Mouse (Mus musculus): ENCODE results near the gene Caprin2. TPM values are rescaled to one million over a fixed set of nuclear protein-coding genes. Genes with fewer than 3 reads are reported as not detected.
"Not testable (repeated sequence)": the region's sequence is repeated elsewhere in the genome, so short reads cannot be mapped to it uniquely, and the experiment has no call there.

Gene Caprin2
- 9.2 and 11.6 TPM in 2 replicates for polyA plus RNA-seq (2015; fragmentation: Nextera tagmentation; extraction: Ambion mirVana)

DNA sequence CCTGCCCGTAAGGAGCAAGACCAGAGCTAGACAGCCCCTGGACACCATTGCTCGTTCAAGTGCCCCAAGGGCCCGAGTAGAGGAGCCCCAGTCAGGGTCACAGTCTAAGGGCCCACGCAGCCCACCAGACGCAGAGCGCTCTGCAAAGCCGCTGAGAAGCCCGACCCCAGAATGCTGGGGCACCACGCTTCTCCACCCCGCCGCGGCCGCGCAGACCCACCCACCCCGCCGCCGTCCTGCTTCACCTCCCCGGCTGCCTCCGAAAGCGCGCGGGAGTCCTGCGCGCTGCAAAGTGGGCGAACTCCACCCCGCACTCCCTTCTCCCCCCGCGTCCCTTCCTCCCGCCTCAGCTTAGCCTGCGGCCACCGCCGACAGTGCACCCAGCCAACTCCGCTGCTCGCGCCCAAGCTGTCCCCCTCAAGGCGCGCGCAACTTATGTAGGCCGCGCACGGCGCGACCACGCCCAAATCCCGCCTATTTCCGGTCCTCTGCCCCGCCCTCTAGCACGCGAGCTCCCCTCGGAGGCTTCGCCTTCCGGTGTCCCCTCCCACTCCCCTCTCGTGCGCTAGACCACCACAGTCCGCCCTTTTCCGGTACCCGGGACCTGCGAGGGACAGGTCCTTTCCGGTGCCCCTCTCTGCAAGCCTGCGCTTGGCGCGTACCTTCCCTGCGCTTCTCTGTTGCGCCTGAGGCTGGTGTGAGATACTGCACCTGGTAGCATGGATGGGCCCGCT, at the start of gene Caprin2:
TSS of gene Caprin2 (minus strand) at position 465 of the 734 bp plus-strand sequence.
- Histone ChIP-seq H3K9ac (replicated peaks; ENCODE audit: low read depth, low read length) (peak within 1 kb of the TSS; percentile 78), H3K4me3 (replicated peaks; ENCODE audit: low read length) (peak within 1 kb of the TSS; percentile 73), H3K36me3 (ENCODE audit: control insufficient read depth, insufficient read depth) (no peaks in the 10 kb centered on the region), H3K4me2 (ENCODE audit: low read length) (peak within 1 kb of the TSS; percentile 98), H3K27ac (ENCODE audit: low read length) (peak within 1 kb of the TSS; percentile 93), H3K9me3 (ENCODE audit: control insufficient read depth, low read length) (no peaks in the 10 kb centered on the region), H3K4me1 (replicated peaks; ENCODE audit: control insufficient read depth, insufficient read depth, low read length) (peaks cover 9% of the 10 kb centered on the region), H3K27me3 (replicated peaks; ENCODE audit: control insufficient read depth, insufficient read depth, low read length) (no peaks in the 10 kb centered on the region)
- under 1% methylated on average over 65 of the region's 65 CpGs for WGBS
- ATAC-seq = peak; percentile 99

DNA sequence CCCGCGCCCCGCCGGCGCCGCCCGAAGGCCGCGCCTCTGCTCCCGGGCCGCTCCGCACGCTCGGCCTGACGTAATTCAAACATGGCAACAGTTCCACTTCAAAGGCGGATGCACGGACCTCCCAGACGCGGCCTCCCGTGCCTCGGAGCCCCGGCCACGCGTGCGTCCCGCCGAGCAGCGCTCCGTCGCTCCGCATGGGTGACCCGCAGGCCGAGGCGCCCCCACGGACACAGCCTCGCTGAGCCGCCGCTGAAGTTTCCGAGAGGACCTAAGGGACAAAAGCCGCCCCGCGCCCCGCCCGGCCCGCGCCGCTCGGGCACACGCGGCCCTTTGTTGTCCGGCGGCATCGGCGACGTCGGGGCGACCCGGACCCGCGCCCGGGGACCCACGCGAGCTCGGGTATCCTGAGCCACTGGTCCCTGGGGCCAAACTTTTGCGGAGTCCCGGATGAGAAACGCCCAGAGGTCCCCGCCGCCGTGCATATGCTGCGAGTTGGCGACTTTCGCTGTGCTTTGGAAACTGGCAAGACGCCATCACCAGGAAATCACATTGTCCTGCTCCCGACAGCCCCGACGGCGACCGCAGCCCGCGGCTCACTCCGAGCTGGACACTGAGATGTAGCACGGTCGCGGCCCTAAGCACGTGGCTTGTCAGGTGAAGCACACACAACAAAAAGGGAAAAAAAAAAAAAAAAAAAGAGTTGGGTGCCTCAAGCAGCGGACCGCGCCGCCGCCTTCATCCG, 48.9 kb upstream of the Caprin2 start:
- WGBS = under 1% methylated on average over 92 of the region's 92 CpGs
- Histone ChIP-seq H3K27ac (ENCODE audit: low read length) (peak overlapping the region; percentile 64), H3K4me1 (replicated peaks; ENCODE audit: control insufficient read depth, insufficient read depth, low read length) (peaks cover 21% of the 10 kb centered on the region), H3K4me3 (replicated peaks; ENCODE audit: low read length) (peak overlapping the region; percentile 62), H3K9ac (replicated peaks; ENCODE audit: low read depth, low read length) (peak overlapping the region; percentile 84), H3K27me3 (replicated peaks; ENCODE audit: control insufficient read depth, insufficient read depth, low read length) (no peaks in the 10 kb centered on the region), H3K9me3 (ENCODE audit: control insufficient read depth, low read length) (no peaks in the 10 kb centered on the region), H3K36me3 (ENCODE audit: control insufficient read depth, insufficient read depth) (no peaks in the 10 kb centered on the region), H3K4me2 (ENCODE audit: low read length) (peak overlapping the region; percentile 81)
- peak; percentile 60 for ATAC-seq

DNA sequence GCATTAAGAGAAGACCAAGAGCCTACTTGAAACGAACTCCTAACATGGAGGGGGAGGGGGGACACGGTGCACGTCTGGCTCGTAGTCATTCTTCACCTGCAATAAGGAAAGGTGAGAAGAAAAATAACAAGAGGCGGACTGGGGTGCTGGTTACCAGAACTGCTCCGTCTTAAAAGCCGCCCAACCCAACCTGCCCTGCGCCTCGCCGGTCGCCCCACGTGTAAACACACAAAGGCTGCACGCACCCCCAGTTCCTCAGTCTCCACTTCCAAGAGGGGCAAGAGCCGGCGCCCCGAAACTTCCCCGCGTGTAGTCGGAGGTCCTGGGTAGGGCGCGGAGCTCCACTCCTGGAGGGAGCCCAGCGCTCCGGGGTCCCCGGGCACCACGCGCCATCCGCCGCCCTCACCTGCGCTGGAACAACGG, 48.3 kb upstream of the Caprin2 start:
- Histone ChIP-seq H3K9me3 (ENCODE audit: control insufficient read depth, low read length) (no peaks in the 10 kb centered on the region), H3K36me3 (ENCODE audit: control insufficient read depth, insufficient read depth) (no peaks in the 10 kb centered on the region), H3K9ac (replicated peaks; ENCODE audit: low read depth, low read length) (peak overlapping the region; percentile 84), H3K27me3 (replicated peaks; ENCODE audit: control insufficient read depth, insufficient read depth, low read length) (no peaks in the 10 kb centered on the region), H3K4me2 (ENCODE audit: low read length) (peak overlapping the region; percentile 81), H3K4me3 (replicated peaks; ENCODE audit: low read length) (peak overlapping the region; percentile 62), H3K27ac (ENCODE audit: low read length) (peak overlapping the region; percentile 64), H3K4me1 (replicated peaks; ENCODE audit: control insufficient read depth, insufficient read depth, low read length) (peaks cover 21% of the 10 kb centered on the region)
- under 1% methylated on average over 29 of the region's 30 CpGs for WGBS
- no peak; the same call in 1 of the 2 replicates for ATAC-seq

DNA sequence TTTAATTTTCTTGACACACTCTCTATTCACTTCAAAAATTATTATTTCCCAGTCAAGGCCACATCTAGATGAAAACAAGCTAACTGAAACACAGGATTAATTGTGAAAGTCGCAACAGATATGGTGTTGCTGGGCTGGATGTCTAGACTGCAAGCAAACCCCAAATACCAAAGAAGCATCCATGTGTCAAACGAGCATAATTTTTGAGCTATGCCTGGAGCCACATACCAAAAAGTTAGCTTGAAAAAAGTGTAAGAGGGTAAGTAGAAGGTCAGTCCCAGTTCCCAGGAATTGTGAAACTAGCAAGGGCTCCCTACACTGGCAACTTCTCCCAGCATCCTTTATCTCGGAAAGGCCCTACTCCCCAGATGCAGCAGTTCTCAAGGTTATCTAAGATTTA, 47.7 kb upstream of the Caprin2 start:
- no peak overlapping the region; the same call in 1 of the 2 replicates for H3K9ac ChIP-seq (replicated peaks; ENCODE audit: low read depth, low read length)
- H3K27me3 ChIP-seq (replicated peaks; ENCODE audit: control insufficient read depth, insufficient read depth, low read length) = no peaks in the 10 kb centered on the region
- peak overlapping the region; percentile 62 for H3K4me3 ChIP-seq (replicated peaks; ENCODE audit: low read length)
- H3K36me3 ChIP-seq (ENCODE audit: control insufficient read depth, insufficient read depth) = no peaks in the 10 kb centered on the region
- H3K9me3 ChIP-seq (ENCODE audit: control insufficient read depth, low read length) = no peaks in the 10 kb centered on the region
- H3K4me2 ChIP-seq (ENCODE audit: low read length) = peak overlapping the region; percentile 81
- 10% methylated on average over 3 of the region's 3 CpGs for WGBS
- peaks cover 21% of the 10 kb centered on the region for H3K4me1 ChIP-seq (replicated peaks; ENCODE audit: control insufficient read depth, insufficient read depth, low read length)
- no peak overlapping the region for H3K27ac ChIP-seq (ENCODE audit: low read length)
- ATAC-seq = no peak

DNA sequence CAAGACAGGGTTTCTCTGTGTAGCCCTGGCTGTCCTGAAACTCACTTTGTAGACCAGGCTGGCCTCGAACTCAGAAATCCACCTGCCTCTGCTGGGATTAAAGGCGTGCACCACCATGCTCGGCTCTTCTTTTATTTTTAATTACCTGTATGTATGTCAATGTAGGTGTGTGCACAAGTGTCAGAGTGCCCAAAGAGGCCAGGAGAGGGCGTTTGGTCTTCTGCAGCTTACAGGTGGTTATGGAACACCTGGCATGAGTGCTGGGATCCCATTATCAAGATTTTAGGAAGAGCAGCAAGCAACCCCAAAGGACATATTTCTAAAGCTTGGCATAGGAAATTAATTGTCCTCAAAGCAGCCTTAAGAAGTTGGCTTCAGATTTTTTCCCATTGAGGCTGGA, 46.4 kb upstream of the Caprin2 start:
- Histone ChIP-seq H3K27ac (ENCODE audit: low read length) (no peak overlapping the region), H3K4me1 (replicated peaks; ENCODE audit: control insufficient read depth, insufficient read depth, low read length) (peaks cover 21% of the 10 kb centered on the region), H3K9ac (replicated peaks; ENCODE audit: low read depth, low read length) (no peak overlapping the region), H3K4me2 (ENCODE audit: low read length) (no peak overlapping the region), H3K9me3 (ENCODE audit: control insufficient read depth, low read length) (no peaks in the 10 kb centered on the region), H3K27me3 (replicated peaks; ENCODE audit: control insufficient read depth, insufficient read depth, low read length) (no peaks in the 10 kb centered on the region), H3K36me3 (ENCODE audit: control insufficient read depth, insufficient read depth) (no peaks in the 10 kb centered on the region), H3K4me3 (replicated peaks; ENCODE audit: low read length) (no peak overlapping the region)
- 64% methylated on average over 4 of the region's 4 CpGs for WGBS
- ATAC-seq = no peak

DNA sequence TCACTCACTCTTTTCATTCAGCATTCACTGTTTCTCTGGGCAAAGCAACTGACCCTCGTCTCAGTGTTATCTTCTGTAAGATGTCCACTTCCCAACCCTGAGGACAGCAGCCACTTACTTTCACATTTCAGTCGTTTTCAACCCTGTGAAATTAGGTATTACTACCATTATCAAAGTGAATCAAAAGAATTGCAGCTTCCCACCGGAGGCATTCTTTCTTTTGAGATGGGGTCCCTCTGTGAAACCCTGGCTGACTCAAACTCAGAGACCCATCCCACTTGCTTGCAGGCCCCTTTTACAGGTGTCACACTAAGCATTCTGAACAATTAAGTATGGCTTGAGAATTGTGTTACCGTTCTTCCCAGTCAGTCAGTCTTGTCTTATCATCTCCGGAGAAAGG, 45.8 kb upstream of the Caprin2 start:
- no peak overlapping the region for H3K27ac ChIP-seq (ENCODE audit: low read length)
- no peak overlapping the region for H3K4me3 ChIP-seq (replicated peaks; ENCODE audit: low read length)
- no peak overlapping the region for H3K4me2 ChIP-seq (ENCODE audit: low read length)
- no peaks in the 10 kb centered on the region for H3K36me3 ChIP-seq (ENCODE audit: control insufficient read depth, insufficient read depth)
- no peak overlapping the region for H3K9ac ChIP-seq (replicated peaks; ENCODE audit: low read depth, low read length)
- H3K9me3 ChIP-seq (ENCODE audit: control insufficient read depth, low read length) = no peaks in the 10 kb centered on the region
- WGBS = 54% methylated on average over 5 of the region's 5 CpGs
- ATAC-seq = no peak
- no peaks in the 10 kb centered on the region for H3K27me3 ChIP-seq (replicated peaks; ENCODE audit: control insufficient read depth, insufficient read depth, low read length)
- H3K4me1 ChIP-seq (replicated peaks; ENCODE audit: control insufficient read depth, insufficient read depth, low read length) = peaks cover 18% of the 10 kb centered on the region

DNA sequence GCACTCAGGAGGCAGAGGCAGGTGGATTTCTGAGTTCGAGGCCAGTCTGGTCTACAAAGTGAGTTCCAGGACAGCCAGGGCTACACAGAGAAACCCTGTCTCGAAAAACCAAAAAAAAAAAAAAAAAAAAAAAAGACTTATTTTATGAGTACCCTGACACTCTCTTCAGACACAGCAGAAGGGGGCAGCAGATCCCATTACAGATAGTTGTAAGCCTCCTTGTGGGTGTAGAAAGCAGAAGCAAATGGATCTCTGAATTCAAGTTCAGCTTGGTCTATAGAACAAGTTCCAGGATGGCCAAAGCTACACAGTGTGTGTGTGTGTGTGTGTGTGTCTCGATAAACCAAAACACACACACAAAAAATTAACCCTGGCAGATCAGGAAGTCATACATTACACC, 44.3 kb upstream of the Caprin2 start:
- H3K4me2 ChIP-seq (ENCODE audit: low read length); H3K27ac ChIP-seq (ENCODE audit: low read length); H3K36me3 ChIP-seq (ENCODE audit: control insufficient read depth, insufficient read depth); H3K9me3 ChIP-seq (ENCODE audit: control insufficient read depth, low read length); H3K9ac ChIP-seq (replicated peaks; ENCODE audit: low read depth, low read length); H3K4me3 ChIP-seq (replicated peaks; ENCODE audit: low read length); H3K27me3 ChIP-seq (replicated peaks; ENCODE audit: control insufficient read depth, insufficient read depth, low read length); ATAC-seq: not testable (repeated sequence)
- 89% methylated on average over 2 of the region's 3 CpGs for WGBS
- H3K4me1 ChIP-seq (replicated peaks; ENCODE audit: control insufficient read depth, insufficient read depth, low read length) = peaks cover 15% of the 10 kb centered on the region

DNA sequence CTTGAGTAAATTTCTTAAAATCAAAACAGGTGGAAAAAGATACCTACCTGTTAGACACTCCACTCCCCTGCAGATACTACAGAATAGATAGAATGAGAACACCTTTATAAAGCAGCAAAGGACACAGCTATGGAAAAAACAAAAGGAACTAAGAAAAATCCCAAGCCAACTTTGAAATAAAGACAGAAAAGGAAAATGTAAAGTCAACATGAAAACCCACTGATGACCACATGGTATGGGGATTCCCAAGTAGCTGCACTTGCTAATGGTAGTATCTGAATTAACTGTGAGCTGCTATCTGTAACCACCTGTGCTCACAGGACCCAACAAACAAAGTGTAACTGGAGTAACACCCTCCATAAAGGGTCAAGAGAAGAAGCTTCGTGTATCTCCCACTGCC, 41.7 kb upstream of the Caprin2 start:
- no peak overlapping the region for H3K9ac ChIP-seq (replicated peaks; ENCODE audit: low read depth, low read length)
- no peaks in the 10 kb centered on the region for H3K36me3 ChIP-seq (ENCODE audit: control insufficient read depth, insufficient read depth)
- H3K27ac ChIP-seq (ENCODE audit: low read length) = no peak overlapping the region
- 32% methylated on average over 1 of the region's 1 CpGs for WGBS
- no peak overlapping the region for H3K4me3 ChIP-seq (replicated peaks; ENCODE audit: low read length)
- H3K4me1 ChIP-seq (replicated peaks; ENCODE audit: control insufficient read depth, insufficient read depth, low read length) = peaks cover 10% of the 10 kb centered on the region
- H3K27me3 ChIP-seq (replicated peaks; ENCODE audit: control insufficient read depth, insufficient read depth, low read length) = no peaks in the 10 kb centered on the region
- no peak overlapping the region for H3K4me2 ChIP-seq (ENCODE audit: low read length)
- no peak for ATAC-seq
- H3K9me3 ChIP-seq (ENCODE audit: control insufficient read depth, low read length) = no peaks in the 10 kb centered on the region

DNA sequence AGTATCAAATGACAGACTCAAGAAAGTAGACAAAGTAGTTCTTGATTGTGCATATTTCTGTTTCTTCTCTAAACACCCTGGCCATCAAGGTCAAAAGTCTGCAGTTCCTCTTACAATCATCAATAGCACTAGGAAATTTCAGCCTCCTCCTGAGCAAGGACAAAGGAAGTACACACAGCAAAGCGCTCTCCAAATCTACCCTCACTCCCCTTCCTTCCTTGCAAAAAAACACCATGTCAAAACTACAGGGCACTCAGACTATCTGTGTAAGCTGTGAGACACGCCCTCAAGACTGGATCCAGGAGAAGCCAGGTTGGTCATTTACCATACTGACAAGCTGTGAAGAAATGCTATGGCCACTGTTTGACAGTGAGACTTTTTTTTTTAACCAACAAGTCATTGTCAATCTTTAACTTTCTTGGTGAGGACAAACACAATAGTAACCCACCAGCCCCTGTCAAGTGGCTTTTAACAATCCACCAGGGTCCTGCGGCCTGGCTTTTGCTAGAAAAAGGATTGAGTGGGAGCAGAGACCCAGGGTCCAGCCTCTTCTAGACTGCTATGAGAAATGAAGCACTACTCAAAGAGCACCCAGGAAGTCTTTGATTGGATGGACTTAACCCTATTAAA, 39.0 kb upstream of the Caprin2 start:
- no peak overlapping the region for H3K4me3 ChIP-seq (replicated peaks; ENCODE audit: low read length)
- H3K9ac ChIP-seq (replicated peaks; ENCODE audit: low read depth, low read length) = no peak overlapping the region
- no peaks in the 10 kb centered on the region for H3K9me3 ChIP-seq (ENCODE audit: control insufficient read depth, low read length)
- H3K27me3 ChIP-seq (replicated peaks; ENCODE audit: control insufficient read depth, insufficient read depth, low read length) = no peaks in the 10 kb centered on the region
- no peak for ATAC-seq
- peaks cover 11% of the 10 kb centered on the region for H3K36me3 ChIP-seq (ENCODE audit: control insufficient read depth, insufficient read depth)
- 62% methylated on average over 3 of the region's 3 CpGs for WGBS
- 0 out of 2 replicates have a peak, but pooled peaks cover 4% of the 10 kb centered on the region for H3K4me1 ChIP-seq (replicated peaks; ENCODE audit: control insufficient read depth, insufficient read depth, low read length)
- H3K27ac ChIP-seq (ENCODE audit: low read length) = no peak overlapping the region
- H3K4me2 ChIP-seq (ENCODE audit: low read length) = no peak overlapping the region

Data from forebrain, embryonic 16.5 days (tissue).